Mouse (Mus musculus) ovary, adult 18-20 months (tissue): ENCODE measurements around the gene Pp2d1.

ENCODE experiments used
- DNase-seq: peaks from one replicate; pipeline ENCODE4 v3.0.0; 2022; ENCODE audit warnings: low spot score, mixed read lengths

Gene Pp2d1

GRCm38 (mm10) chr17:53566161-53566918 is 27.1 kb upstream of the Pp2d1 start, which contains the start of gene Kat2b:
Gene Kat2b, plus strand, starts transcription at chr17:53566861.
- DNase-seq, result peak; percentile 17

- no peak for DNase-seq
These were observed 25.6 kb upstream of the Pp2d1 start for GRCm38 (mm10) chr17:53564837-53565236.

GRCm38 (mm10) chr17:53561458-53562029 is 22.3 kb upstream of the Pp2d1 start:
- DNase-seq, result no peak

- no peak for DNase-seq
These were observed 20.4 kb upstream of the Pp2d1 start for GRCm38 (mm10) chr17:53559646-53560045.

GRCm38 (mm10) chr17:53557443-53557842 is 18.2 kb upstream of the Pp2d1 start:
- DNase-seq, result no peak

- no peak for DNase-seq
These were observed 15.6 kb upstream of the Pp2d1 start for GRCm38 (mm10) chr17:53554813-53555212.

- DNase-seq, result no peak
These were observed 14.8 kb upstream of the Pp2d1 start for GRCm38 (mm10) chr17:53554088-53554487.

GRCm38 (mm10) chr17:53551306-53552299 is 12.4 kb upstream of the Pp2d1 start:
- no peak for DNase-seq

- DNase-seq, result peak; percentile 20
These were observed 4.5 kb upstream of the Pp2d1 start for GRCm38 (mm10) chr17:53543591-53544324.

GRCm38 (mm10) chr17:53542536-53542935 is 3.3 kb upstream of the Pp2d1 start:
- DNase-seq, result no peak

- no peak for DNase-seq
These were observed 6.8 kb downstream of the Pp2d1 start for GRCm38 (mm10) chr17:53532425-53532824.

GRCm38 (mm10) chr17:53531160-53531559 is 8.1 kb downstream of the Pp2d1 start:
- DNase-seq, result no peak

- no peak for DNase-seq
These were observed 11.2 kb downstream of the Pp2d1 start for GRCm38 (mm10) chr17:53528034-53528433.

- DNase-seq, result no peak
These were observed 18.7 kb downstream of the Pp2d1 start for GRCm38 (mm10) chr17:53520509-53520908.

- DNase-seq, result no peak
These were observed 19.9 kb downstream of the Pp2d1 start for GRCm38 (mm10) chr17:53519364-53519763.

- DNase-seq, result no peak
These were observed 26.8 kb downstream of the Pp2d1 start for GRCm38 (mm10) chr17:53512311-53512951.

- DNase-seq, result no peak
These were observed 36.3 kb downstream of the Pp2d1 start for GRCm38 (mm10) chr17:53502966-53503365.

- DNase-seq, result no peak
These were observed 50.3 kb downstream of the Pp2d1 start for GRCm38 (mm10) chr17:53489007-53489378.

GRCm38 (mm10) chr17:53488291-53489006 is 50.8 kb downstream of the Pp2d1 start:
- DNase-seq, result no peak

GRCm38 (mm10) chr17:53480433-53480832 is 58.8 kb downstream of the Pp2d1 start:
- DNase-seq, result no peak
